Mouse (Mus musculus) CH12F3 (cell line): ENCODE data around the gene Kmt2b.

Source experiments
- in situ Hi-C: fragments of 300-500 bp; cut with MboI; formaldehyde crosslinking; loops from 2 replicates; pipeline ENCODE4 v1.14.3; 2020; ENCODE audit warnings: low sequenced_read_pairs

Kmt2b gene

DNA sequence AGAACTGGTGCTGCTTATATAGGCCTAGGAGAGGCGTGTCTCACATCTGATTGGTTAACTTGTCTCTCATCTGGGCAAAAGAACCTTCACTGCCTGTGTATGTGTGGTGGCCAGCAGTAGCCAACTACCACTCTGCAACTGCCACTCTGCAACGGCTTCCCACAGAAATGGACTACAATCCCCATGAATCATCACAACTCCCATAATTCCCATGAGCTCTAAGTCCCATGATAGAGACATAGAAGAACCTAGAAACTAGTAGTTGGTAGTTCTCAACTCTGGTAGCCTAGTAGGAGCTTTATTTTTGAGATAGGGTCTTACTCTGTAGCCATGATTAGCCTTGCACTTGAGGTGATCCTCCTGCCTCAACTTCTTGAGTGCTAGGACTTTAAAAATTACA is 38.6 kb downstream of the Kmt2b start:
- in situ Hi-C loops, result no loop called here

- in situ Hi-C loops, result no loop called here
Measured at GRCm38 (mm10) chr7:30544327-30544726, 44.2 kb downstream of the Kmt2b start.

DNA sequence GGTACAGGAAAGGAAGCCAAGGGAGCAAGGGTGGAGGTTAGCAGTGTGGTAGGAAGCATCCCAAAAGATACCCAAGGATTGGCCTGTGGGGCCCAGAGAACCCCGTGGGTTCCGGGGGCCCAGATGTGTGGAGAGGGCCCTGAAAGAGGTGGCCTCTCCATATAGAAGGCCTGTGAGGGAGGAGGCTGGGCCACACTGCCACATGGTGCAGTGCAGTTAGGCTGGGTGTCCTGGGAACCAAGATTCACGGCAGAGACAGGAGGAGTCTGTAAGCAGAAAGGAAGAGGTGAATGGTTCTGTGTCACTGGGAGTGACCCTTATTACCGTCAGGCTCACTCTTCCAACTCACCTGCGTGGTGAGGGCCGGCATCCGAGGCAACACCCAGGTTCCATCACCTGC is 48.0 kb downstream of the Kmt2b start:
- in situ Hi-C loops, result no loop called here

DNA sequence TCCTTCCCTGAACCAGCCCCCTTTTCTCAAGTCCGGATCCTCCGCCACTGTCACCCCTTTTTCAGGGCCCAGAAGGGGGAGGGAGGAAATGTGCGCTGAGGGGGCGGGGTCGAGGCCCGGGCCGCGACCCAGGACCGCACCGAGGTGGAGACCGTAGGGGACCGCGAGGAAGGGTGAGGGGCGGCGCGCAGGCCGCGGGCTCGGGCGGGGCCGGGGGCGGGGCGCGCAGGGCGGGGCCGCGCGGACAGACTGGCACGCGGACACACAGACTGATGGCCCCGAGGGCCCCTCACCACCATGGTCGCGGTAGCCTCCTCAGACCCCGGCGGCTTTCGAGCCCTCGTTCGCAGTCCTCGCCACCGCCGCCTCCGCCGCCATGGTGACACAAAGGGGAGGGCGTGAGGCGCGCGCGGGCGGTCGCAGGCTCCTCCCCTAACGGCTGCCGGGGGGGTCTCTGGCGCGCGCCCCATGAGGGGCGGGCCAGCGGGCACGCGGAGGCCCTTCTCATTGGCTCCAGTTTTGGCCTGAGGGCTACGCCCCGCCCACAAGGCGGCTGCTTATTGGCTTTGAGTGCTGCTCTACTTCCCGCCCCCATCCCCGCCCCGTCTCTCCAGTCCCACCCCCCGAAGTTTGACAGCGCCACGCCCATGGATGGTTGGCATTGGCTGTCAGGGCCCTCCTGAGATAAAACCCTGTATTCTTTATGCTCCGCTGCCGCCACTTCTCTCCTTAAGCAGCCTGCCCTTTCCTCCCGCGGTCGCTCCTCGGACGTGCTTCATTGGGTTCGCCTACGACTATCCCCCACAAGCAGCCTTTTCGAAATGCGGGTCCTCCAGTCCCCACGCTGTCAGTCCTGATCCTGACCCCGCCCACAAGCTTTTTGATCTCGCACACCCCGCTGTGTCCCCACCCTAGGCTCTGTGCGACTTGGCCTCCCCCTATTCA is 53.6 kb downstream of the Kmt2b start, which contains the start of gene Arhgap33:
Gene Arhgap33 (minus strand): TSS at position 428 of the 945 bp plus-strand sequence.
- in situ Hi-C loops, result no loop called here

DNA sequence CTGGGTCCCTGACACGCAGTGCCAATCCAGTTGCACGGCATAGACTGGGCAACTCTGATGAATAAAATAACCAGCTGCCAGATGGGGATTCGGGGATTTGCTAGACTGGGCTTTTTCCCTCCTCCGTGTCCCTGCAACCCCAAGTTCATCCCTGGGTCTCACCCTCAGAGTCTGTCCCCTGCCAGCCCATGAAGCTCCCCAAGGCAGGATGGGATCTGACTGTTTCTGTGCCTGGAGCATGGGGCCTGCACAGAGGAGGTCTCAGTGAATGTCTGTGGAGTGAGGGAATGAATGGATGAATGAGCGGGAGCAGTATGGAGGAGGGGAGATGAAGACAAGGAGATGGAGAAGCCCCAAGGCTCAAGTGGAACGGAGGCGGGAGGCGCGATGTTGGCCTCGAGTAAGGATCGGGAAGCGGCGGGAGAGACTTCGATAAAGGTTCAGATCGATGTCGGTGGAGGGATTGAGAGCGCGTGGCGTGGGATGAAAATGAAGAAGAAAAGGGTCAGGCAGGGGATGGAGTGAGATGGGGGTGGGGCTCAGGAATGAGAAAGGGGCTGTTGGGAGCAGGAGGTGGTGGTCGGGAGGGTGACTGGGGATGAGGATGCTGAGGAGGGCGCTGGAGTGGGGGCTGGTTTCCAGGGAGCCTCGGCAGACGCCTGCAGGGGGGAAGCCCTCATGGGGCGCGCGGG is 54.4 kb downstream of the Kmt2b start:
- in situ Hi-C loops, result no loop called here

GRCm38 (mm10) chr7:30532931-30533330 is 55.6 kb downstream of the Kmt2b start:
- in situ Hi-C loops, result no loop called here

DNA sequence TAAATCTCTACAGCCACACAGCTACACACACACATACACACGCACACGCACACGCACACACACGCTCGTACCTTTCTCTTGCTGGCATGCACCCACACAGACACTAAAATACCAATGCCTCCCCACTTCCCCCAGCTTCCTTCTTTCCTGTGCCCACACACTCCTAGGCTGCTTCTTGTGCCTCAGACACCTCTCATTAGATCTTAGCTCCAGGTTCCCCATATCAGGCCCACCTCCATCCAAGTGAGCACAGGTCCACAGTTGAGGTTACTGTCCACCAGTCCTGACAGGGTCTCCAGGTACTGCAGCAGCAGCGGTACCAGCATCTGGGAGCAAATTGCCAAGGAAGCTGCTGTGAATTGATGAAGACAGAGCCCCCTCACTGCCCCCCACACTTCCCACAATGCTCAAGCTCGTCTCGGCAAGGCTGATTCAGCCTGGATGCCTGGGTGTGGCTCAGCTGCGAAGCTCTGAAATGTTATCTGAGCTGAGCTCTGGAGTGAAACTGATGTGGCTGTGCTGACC is 57.2 kb downstream of the Kmt2b start:
- in situ Hi-C loops, result no loop called here

DNA sequence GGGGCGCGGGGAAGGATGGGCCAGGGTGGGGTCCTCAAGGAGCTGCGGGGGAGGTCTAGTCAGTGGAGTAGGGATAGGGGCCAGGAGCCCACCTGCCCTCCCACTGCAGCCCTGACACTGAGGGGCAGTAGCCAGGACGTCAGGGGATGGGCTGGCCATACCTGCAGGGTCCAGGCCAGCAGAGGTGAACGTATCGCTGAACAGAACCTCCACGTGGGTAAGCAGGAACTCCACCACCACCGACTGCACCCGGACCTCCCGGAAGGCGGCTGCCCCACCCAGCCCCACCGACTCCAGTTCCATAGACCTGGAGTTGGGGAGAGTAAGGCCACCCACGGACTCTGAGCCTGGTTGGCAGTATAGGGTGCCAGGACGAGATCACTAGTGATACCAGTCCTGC is 61.5 kb downstream of the Kmt2b start:
- in situ Hi-C loops, result no loop called here

DNA sequence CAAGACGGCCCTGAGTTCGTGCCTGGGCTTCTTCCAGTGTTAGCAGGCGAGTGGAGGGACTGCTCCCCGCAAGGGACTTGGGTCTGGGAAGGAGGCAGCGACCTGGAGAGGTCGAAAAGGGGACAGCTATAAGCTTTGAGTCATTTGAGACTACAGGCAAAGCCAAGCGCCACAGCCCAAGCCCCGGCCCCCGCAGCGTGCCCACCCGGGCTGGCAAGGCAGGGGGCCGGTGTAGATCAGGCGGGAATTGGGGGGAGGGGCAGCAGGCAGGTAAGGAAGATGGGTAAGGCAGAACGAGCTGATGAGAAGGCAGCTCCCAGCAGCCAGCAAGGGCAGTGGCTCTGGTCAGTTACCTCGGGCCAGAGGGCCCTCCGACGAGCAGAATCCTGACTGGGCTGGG is 62.1 kb downstream of the Kmt2b start:
- in situ Hi-C loops, result no loop called here

- in situ Hi-C loops, result no loop called here
Measured at GRCm38 (mm10) chr7:30525954-30526353, 62.6 kb downstream of the Kmt2b start.

DNA sequence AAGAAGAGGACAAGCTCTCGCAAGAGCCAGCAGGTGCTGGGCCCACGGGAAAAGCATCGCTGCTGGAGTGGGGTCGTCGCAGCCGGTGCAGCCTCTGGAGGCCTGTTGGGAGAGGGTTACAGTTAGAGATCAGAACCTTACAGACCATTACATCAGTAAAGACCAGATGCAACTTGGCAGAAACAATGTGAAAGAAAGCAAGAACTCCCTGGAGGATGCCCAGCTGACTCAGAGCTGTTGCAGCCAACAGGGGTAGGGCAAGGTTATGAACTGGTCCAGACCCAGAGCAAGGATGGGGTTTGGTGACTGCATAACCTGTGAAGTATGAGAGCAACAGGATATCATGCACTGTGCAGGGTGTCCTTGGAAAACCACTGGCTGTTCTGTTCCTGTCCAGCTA is 64.0 kb downstream of the Kmt2b start:
- in situ Hi-C loops, result no loop called here

GRCm38 (mm10) chr7:30522871-30523270 is 65.7 kb downstream of the Kmt2b start:
- in situ Hi-C loops, result no loop called here

GRCm38 (mm10) chr7:30520856-30521255 is 67.7 kb downstream of the Kmt2b start:
- in situ Hi-C loops, result no loop called here

DNA sequence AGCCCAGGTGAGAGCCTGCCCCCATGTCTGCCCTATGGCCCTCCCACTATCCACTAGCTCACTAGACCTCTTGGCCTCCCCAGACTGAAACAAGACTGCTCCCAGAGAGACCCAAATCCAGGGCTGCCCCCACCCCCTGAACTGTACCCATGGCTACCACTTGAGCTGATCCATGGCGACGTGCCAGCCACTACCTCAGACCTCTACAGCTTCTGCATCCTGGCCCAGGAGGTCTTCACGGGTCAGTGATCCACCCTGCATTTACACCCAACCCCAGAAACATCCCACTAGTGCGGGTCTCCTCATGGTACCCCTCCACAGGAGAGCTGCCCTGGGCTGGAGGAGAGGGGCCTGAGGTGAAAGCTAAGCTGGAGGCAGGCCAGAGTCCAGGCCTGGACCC is 68.1 kb downstream of the Kmt2b start:
- in situ Hi-C loops, result no loop called here
